Mouse (Mus musculus): ENCODE measurements at regions not wholly inside any gene's neighbourhood (a gene's known extent, or its start where the extent isn't known, plus 50 kb on each side); places are given as distances from the start of the nearest gene placed in this dataset.

DNA sequence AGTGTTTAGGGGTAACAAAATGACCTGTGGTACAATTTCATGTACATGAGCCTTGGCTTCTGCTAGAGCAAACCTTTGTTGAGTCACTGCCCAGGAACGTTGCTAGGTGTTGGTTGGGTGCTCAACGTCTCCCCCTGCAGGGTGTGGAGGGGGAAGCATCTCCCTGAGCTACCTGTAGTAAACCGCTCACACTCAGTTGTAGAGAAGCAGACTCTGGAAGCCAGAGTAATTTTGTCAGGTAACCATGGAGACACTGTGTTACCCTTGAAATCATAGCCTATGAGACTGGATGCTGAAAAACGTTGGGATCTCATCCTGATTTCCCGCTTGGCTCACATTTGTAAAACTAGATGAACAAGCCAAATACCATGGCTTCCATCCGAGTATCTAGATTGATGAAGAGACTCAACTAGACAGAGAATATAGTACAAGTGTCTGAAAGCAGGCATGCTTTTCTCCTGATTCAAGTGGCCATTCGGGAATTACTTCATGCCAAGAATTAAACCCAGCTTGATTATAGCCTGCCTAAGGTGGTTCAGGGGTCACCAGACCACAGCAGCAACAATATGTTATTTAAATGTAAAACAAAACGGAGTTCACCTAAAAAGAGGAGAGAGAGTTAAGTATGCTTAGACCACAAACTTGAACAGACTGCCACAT is 63.7 kb upstream of the Ctla4 start:
- peaks cover 4% of the 10 kb centered on the region for H3K4me1 ChIP-seq (ENCODE audit: insufficient read depth)
- DNase-seq (peak; percentile 26), ATAC-seq (ENCODE audit: insufficient read depth) (no peak)
- no peaks in the 10 kb centered on the region for H3K9me3 ChIP-seq (ENCODE audit: low read depth, low read length)
- H3K9ac ChIP-seq: no peak overlapping the region
- no peak overlapping the region for H3K4me2 ChIP-seq
- H3K27me3 ChIP-seq (ENCODE audit: insufficient read depth, low read length): no peaks in the 10 kb centered on the region
- peak; percentile 66 for TF ChIP-seq CTCF (IDR thresholded peaks at IDR 0.05; ENCODE audit: low read depth)
- no peaks in the 10 kb centered on the region for H3K36me3 ChIP-seq (ENCODE audit: insufficient read depth)
- H3K27ac ChIP-seq (ENCODE audit: low read depth): no peak overlapping the region
- WGBS: 58% methylated on average over 8 of the region's 8 CpGs
- no peak overlapping the region for H3K4me3 ChIP-seq (ENCODE audit: low read depth, low read length)

DNA sequence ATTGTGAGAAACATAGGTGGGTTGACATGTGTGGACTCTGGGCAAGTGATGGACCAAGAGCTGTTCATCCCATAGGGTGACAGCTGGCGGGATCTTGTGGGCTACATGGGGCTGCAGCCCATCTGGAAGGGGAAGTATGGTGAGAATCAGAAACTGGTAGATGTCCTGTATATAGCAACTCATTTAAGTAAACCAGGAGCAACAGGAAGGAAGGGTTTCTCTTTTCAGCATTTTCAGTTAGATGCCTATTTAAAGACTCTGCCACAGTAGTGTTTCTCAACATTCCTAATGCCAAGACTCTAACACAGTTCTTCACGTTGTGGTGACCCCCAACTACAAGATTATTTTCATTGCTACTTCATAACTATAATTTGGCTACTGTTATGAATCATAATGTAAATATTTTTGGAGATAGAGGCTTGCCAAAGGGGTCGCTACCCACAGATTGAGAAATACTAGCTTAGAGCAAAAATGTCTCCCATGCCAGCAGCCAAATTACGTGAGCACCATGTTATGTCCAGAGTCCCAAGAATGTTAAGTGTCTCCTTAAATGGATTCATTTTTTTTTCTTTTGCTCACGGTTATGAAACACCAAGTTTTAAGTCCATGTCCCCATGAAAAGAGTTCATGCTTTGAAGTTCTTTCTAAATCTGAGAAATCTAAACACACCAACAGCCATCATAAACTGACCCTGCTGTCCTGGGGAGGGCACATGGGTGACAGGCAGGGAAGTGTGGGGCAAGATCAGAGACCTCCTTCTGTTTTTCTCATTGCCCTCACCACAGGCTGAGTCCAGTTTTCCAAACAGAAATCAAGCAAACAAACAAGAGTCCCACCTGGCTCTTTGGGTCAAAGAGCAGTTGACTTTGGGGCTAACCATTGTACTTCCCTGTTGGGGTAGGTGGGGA is 62.3 kb upstream of the Ctla4 start:
- Histone ChIP-seq H3K4me1 (ENCODE audit: insufficient read depth) (peaks cover 4% of the 10 kb centered on the region), H3K9ac (no peak overlapping the region), H3K27ac (ENCODE audit: low read depth) (peak overlapping the region; percentile 78), H3K36me3 (ENCODE audit: insufficient read depth) (no peaks in the 10 kb centered on the region), H3K27me3 (ENCODE audit: insufficient read depth, low read length) (no peaks in the 10 kb centered on the region), H3K4me2 (no peak overlapping the region), H3K4me3 (ENCODE audit: low read depth, low read length) (no peak overlapping the region), H3K9me3 (ENCODE audit: low read depth, low read length) (no peaks in the 10 kb centered on the region)
- WGBS: 39% methylated on average over 5 of the region's 5 CpGs
- peak; percentile 75 for DNase-seq
- TF ChIP-seq CTCF (IDR thresholded peaks at IDR 0.05; ENCODE audit: low read depth): no peak
- ATAC-seq (ENCODE audit: insufficient read depth): peak; percentile 23; the same call in 1 of the 2 replicates

DNA sequence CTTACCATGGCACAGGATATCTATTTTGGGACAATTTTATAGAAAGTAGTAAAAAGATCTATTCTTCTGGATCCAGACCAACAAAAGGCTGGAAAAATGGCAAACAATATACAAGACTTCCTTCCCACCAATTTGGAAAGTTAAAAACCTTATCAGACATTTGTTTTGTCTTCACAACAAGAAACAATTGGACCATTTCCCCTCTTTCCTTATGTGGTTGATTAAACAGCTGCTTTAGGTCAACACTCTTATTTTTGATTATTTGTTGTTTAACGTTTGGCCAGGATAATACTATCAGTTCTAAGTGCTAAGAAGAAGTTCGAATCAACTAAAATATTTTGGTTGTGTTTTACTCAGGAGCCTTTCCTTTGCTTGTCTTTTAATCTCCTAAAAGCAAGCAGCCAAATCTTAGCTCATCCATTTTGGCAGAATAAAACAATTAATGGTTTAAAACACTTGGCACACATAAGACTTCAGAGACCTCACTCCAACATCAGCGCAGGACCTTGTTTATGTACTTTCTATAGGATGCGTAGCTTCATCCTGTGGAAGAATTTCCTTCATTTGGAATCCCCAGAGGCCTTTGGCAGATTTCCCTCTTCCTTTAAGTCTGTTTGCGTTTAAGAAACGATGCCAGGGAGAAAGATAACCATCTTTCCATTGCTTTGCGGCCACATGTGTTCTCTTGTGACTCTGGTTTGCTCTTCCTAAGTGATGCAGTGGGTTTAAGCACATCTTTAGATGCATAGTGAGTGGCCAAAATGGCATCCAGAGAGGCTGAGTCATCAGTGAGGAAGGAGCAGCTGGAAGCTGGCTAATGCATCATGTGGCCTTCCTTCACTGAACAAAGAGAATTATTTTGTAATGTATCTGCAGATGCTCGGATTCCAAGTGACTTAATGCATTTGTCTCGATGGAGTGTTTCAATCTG is 61.3 kb upstream of the Ctla4 start:
- H3K4me1 ChIP-seq (ENCODE audit: insufficient read depth): peaks cover 4% of the 10 kb centered on the region
- WGBS: 28% methylated on average over 9 of the region's 9 CpGs
- no peak overlapping the region for H3K4me3 ChIP-seq (ENCODE audit: low read depth, low read length)
- H3K27ac ChIP-seq (ENCODE audit: low read depth): peak overlapping the region; percentile 78
- ATAC-seq (ENCODE audit: insufficient read depth) (peak; percentile 77), DNase-seq (peak; percentile 86)
- H3K36me3 ChIP-seq (ENCODE audit: insufficient read depth): no peaks in the 10 kb centered on the region
- TF ChIP-seq CTCF (IDR thresholded peaks at IDR 0.05; ENCODE audit: low read depth): no peak
- H3K9me3 ChIP-seq (ENCODE audit: low read depth, low read length): no peaks in the 10 kb centered on the region
- no peak overlapping the region for H3K9ac ChIP-seq
- H3K4me2 ChIP-seq: no peak overlapping the region
- no peaks in the 10 kb centered on the region for H3K27me3 ChIP-seq (ENCODE audit: insufficient read depth, low read length)

DNA sequence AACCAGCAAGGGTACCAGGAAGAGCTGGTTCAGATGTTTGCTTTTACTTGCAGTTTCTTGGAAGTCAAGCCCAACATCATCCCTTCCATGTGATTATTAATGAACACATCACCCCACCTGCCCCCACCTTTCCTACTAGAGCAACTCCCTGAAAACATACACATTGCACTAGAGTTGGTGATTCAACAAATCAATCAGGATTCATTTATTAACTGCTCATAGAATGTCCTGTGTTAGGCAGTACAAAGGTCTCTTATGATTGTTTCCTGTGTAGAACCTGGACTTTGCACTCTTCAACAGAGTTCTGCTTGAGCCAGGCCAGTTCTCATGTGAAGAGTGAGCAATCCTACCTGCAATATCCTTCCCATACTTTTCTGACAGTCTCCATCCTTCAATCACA is 59.8 kb upstream of the Ctla4 start:
- no peak overlapping the region for H3K27ac ChIP-seq (ENCODE audit: low read depth)
- no peaks in the 10 kb centered on the region for H3K9me3 ChIP-seq (ENCODE audit: low read depth, low read length)
- no peaks in the 10 kb centered on the region for H3K36me3 ChIP-seq (ENCODE audit: insufficient read depth)
- H3K4me2 ChIP-seq: no peak overlapping the region
- no peaks in the 10 kb centered on the region for H3K27me3 ChIP-seq (ENCODE audit: insufficient read depth, low read length)
- H3K4me1 ChIP-seq (ENCODE audit: insufficient read depth): peaks cover 4% of the 10 kb centered on the region
- DNase-seq: no peak
- no peak for ATAC-seq (ENCODE audit: insufficient read depth)
- no peak for TF ChIP-seq CTCF (IDR thresholded peaks at IDR 0.05; ENCODE audit: low read depth)
- no peak overlapping the region for H3K4me3 ChIP-seq (ENCODE audit: low read depth, low read length)
- no peak overlapping the region for H3K9ac ChIP-seq

DNA sequence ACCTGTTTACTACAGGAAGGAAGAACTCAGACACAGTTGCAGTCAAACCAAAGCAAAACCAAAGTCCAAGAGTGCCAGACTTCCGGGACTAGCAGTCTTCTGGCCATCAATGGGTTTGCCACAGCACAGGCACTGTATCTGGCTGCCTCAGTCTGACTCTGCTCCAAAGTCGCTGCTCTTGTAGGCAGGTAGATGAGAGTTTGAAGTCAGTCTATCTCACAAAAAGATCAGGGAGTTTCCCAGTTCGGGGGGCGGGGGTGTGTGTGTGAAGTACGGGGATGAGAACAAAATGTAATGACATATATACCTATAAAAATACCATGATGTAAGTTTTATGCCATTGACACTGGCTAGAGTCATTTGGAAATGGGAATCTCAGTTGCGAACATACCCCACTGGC is 58.6 kb upstream of the Ctla4 start:
- H3K9me3 ChIP-seq (ENCODE audit: low read depth, low read length): no peaks in the 10 kb centered on the region
- ATAC-seq (ENCODE audit: insufficient read depth): no peak
- H3K27ac ChIP-seq (ENCODE audit: low read depth): no peak overlapping the region
- no peaks in the 10 kb centered on the region for H3K27me3 ChIP-seq (ENCODE audit: insufficient read depth, low read length)
- no peak for TF ChIP-seq CTCF (IDR thresholded peaks at IDR 0.05; ENCODE audit: low read depth)
- no peak overlapping the region for H3K4me2 ChIP-seq
- no peak overlapping the region for H3K9ac ChIP-seq
- WGBS: 87% methylated on average over 6 of the region's 6 CpGs
- H3K36me3 ChIP-seq (ENCODE audit: insufficient read depth): no peaks in the 10 kb centered on the region
- H3K4me1 ChIP-seq (ENCODE audit: insufficient read depth): peaks cover 4% of the 10 kb centered on the region
- no peak for DNase-seq
- H3K4me3 ChIP-seq (ENCODE audit: low read depth, low read length): no peak overlapping the region

DNA sequence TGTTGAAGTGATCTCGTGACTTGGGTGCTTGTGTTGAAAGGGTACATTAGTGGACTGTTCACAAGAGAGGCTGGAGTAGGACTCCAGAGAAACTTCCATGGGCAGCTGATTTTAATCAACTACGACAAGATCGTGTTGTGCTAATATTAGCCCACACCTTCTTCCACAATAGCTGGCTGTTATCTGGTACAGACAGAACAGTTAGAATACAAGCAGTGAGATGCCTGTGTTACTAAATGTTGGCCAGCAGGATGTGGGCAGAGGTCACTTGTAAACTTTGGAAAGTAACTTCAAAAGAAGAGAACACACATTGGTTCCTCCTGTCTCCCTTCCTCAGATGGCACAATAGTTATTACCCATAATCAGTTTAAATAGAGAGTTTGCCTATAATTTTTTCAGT is 57.0 kb upstream of the Ctla4 start:
- ATAC-seq (ENCODE audit: insufficient read depth) (no peak), DNase-seq (no peak)
- Histone ChIP-seq H3K36me3 (ENCODE audit: insufficient read depth) (no peaks in the 10 kb centered on the region), H3K27me3 (ENCODE audit: insufficient read depth, low read length) (no peaks in the 10 kb centered on the region), H3K27ac (ENCODE audit: low read depth) (no peak overlapping the region), H3K4me3 (ENCODE audit: low read depth, low read length) (no peak overlapping the region), H3K9ac (no peak overlapping the region), H3K4me1 (ENCODE audit: insufficient read depth) (peaks cover 2% of the 10 kb centered on the region), H3K4me2 (no peak overlapping the region), H3K9me3 (ENCODE audit: low read depth, low read length) (no peaks in the 10 kb centered on the region)
- TF ChIP-seq CTCF (IDR thresholded peaks at IDR 0.05; ENCODE audit: low read depth): no peak
- 46% methylated on average over 3 of the region's 3 CpGs for WGBS

Data from lung, embryonic 14.5 days (tissue).